Mouse (Mus musculus) right cerebral cortex, postnatal 36 days (tissue): ENCODE results near the gene Noc2l.
A peak's percentile ranks its signal among the peaks of the same experiment; 100 is the strongest.

ENCODE experiments used
- DNase-seq, 2 experiments: peaks; one replicate each; pipeline ENCODE4 v3.0.0; 2022; ENCODE audit warnings: low spot score in 2 of 2, mixed read lengths in 1 of 2

Noc2l gene

DNA sequence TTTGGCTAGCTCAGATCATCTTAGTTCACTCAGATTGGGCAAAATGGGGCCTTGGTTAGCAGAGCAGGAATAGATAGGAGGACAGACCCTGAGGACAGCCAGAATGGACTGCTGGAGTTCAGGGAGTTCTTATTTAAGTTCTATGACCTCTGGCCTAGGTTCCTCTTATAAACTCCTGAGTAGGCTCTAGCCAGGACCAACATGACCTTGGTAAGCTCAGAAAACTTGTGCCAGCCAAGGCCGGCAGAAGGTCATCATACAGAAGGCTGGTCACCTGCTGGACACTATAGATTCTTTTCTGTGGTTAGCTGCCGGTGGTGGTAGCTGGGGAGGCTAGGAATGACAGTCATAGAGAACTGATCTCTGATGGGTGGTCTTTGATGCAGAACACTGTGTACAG is 19.6 kb upstream of the Noc2l start:
- DNase-seq = no peak

DNA sequence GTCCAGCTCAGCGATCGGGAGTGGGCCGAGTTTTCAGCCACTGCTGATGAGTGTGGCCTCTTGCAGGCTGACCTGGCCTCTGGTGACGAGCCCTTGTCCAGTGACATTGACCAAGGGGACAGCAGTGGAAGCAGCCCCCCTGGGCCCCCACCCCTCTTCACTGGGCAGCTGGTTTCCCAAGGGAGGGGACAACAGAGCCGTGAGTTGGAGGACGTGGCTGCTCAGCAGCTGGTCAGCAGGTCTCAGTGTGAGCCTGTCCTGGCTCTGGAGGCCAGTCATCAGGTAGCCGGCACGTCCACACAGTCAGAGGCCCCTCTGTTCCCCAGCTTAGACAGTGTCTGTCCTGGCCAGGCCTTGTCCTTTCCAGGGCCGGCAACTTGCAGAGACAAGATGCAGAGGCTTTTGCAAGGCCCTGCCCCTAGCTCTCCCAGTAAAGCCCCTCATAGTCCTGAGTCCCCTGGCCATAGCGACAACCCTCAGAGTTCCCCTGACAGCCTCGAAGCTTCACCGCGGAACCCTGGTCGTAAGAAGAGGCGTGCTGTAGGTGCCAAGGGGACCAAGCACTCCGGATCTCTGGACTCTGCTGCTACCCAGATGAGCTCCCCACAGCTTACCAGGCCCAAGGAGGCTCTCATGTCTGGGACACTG is 18.7 kb upstream of the Noc2l start:
- DNase-seq = no peak

DNA sequence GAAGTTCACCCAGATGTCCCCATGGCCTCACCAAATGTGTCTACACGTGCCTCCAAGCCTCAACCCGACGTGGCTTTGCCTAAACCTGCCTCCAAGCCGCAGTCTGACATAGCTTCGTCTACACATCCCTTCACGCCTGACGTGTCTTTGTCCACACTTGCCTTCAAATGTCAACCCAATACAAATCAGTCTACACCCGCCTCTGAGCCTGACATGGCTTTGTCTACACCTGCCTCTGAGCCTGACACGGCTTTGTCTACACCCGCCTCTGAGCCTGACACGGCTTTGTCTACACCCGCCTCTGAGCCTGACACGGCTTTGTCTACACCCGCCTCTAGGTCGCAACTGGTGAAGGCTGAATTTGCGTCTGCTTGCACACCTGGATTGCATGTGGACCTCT is 18.0 kb upstream of the Noc2l start:
- no peak for DNase-seq

- no peak for DNase-seq
Measured at GRCm38 (mm10) chr4:156219936-156220335, 15.9 kb upstream of the Noc2l start.

- no peak for DNase-seq
Measured at GRCm38 (mm10) chr4:156224276-156224675, 11.5 kb upstream of the Noc2l start.

- no peak for DNase-seq
Measured at GRCm38 (mm10) chr4:156227752-156228392, 7.9 kb upstream of the Noc2l start.

GRCm38 (mm10) chr4:156228393-156229024 is 7.3 kb upstream of the Noc2l start:
- no peak for DNase-seq

- DNase-seq = no peak
Measured at GRCm38 (mm10) chr4:156234021-156234501, 1.7 kb upstream of the Noc2l start.

- peak; percentile 57 to 66 for DNase-seq
Measured at GRCm38 (mm10) chr4:156234701-156235213, 1.1 kb upstream of the Noc2l start, which contains the start of gene Plekhn1. Gene Plekhn1, minus strand, starts transcription at chr4:156234857.

- no peak for DNase-seq
Measured at GRCm38 (mm10) chr4:156235360-156235770, 445 bp upstream of the Noc2l start.

- no peak for DNase-seq
Measured at GRCm38 (mm10) chr4:156236651-156237447, 1.0 kb downstream of the Noc2l start.

DNA sequence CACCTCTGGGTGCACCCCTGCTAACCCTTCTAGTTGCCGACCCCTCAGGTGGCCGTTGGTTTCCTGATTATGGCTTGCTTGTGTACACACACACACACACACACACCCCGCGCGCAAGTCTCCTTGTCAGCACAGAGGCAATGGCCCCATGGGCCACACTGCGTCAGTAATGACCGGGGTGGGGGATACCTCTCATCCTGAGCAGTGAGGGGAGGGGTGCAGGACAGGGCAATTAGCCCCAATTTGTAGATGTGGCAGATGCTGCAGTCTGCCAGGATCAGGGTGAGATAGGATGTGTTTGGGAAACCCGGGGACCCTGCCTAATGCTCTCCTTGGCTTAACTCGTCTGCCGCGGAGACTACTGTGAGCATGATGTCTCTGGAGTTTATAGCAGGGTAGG is 13.8 kb downstream of the Noc2l start:
- DNase-seq = no peak

DNA sequence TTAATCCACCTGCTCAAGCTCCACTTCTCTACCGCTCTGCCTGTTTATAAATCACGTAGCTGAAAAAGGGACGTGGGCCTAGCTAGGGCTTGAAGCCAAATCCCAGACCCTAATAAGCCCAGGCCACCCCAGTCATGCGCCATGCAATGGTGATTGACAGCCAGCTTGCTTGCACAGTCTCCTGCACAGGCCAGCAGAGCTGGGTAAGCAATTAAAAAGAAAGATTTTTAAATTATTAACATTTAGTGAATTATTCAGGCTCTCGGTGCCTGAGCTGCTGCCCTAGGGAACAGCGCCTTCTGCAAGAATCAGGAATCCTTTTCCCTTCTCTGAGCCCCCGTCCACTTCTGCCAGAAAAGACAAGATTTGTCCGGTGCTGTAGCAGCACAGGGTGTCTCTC is 15.3 kb downstream of the Noc2l start:
- DNase-seq = no peak

- DNase-seq = no peak
Measured at GRCm38 (mm10) chr4:156252140-156252539, 16.3 kb downstream of the Noc2l start.

GRCm38 (mm10) chr4:156252619-156253018 is 16.8 kb downstream of the Noc2l start:
- DNase-seq = no peak

DNA sequence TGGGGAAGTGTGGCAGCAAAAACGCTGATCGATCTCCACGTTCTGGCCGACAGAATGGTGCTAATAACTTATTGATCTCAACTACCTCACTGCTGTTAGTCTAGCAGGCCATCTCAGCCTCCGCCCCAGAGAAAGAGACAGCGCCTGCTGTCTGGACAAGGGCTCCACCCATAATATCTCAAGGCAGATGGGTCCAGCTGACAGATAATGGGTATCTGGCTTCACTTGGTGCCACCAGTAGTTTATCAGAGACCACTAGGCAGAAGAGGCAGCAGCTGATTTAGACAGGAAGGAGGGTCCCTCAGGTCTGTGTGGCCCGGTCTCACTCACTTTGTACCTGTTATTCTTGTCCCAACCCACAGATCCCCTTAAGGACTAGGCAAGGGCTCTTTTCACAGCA is 17.2 kb downstream of the Noc2l start:
- no peak for DNase-seq

DNA sequence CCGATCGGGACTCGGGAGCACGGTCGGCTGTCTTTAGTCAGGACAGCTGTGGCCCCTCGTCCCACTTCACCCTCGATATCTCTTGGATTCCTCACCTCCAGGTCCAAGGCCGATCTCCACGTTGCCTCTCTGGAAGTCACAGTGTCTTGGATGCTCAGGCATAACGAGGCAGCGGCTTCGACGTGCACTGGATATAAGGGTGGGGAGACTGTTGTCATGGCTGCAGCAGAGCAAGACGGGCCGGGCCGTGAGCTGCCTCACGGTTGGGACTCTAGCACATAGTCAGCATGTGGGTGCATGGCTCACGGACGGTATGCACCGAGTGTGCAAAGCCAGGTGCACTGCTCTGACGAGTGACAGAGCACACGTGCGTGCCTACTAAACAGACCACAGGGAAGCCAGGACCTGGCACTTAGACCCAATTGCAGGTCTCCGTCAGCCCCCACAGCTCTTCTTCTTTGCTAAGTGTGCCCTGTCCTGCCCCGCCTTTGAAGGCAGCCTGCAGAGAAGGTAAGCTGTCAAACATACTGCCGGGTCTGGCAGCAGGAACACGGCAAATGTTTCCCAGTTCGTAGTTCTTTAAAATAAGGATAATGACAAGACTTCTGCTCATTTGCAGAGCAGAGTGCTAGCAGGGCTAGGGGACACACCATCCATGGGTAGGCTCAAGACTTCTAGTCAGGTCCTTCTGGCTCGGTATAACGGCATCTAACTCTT is 18.7 kb downstream of the Noc2l start:
- no peak for DNase-seq

- no peak for DNase-seq
Measured at GRCm38 (mm10) chr4:156255078-156255839, 19.4 kb downstream of the Noc2l start, which contains the start of gene Samd11. Gene Samd11, minus strand, starts transcription at chr4:156255657.
